Mouse (Mus musculus) liver, postnatal 0 days (tissue): ENCODE results near the gene Opa3.

Experiments used
- CTCF ChIP-seq: sonication (generic); IDR thresholded peaks from 2 replicates; pipeline ENCODE4 v1.5.1; 2016; ENCODE audit warnings: antibody characterized with exemption, low read depth
- EP300 ChIP-seq: IDR thresholded peaks from 2 replicates; pipeline ENCODE4 v1.6.1; 2016; ENCODE audit warnings: antibody characterized with exemption, low read depth, mild to moderate bottlenecking

DNA sequence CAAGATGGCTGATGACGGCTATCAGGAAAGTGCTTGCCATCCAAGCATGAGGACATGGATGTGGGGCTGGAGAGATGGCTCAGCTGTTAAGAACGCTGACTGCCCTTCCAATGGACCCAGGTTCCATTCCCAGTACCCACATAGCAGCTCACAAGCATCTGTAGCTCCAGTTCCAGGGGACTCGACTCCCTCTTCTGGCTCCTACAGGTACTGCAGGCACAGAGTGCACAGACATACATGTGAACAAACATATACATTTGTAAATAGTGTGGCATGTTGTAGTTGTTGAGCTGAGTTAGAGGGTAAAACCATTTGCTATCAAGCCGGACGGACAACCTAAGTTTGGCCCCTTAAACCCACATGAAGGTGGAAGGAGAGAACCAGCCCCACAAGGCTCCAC, 18.1 kb upstream of the Opa3 start:
- TF ChIP-seq CTCF (peak; percentile 57), EP300 (no peak)
